Mouse (Mus musculus): Measurements from ENCODE around the gene A730046J19Rik. TPM values are rescaled to one million over a fixed set of nuclear protein-coding genes. Genes with fewer than 3 reads are reported as not detected.

The A730046J19Rik gene
- polyA plus RNA-seq (2021), result not detected

DNA sequence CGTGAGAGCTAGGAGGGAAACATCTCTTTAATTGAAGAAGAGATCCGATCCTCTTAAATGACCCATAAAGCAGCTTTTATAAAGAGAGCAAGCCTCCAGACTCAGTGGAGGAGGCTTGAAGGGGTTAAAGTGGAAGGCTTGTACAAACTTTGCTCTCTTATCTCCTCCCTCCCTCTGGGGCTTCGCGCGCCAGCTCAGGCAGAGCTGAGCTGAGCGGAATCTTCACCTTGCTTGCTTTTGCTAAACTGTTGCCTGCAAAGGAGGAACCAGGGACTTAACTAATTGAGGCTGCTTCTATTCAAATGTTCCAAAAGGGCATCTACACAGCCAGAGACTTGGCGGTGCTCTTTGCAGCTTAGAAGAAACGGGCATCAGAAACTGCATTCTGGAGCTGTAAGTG, at the start of gene A730046J19Rik:
TSS of gene A730046J19Rik (plus strand) at position 173 of the 400 bp plus-strand sequence.
- in situ Hi-C loops (cut with MboI; ENCODE audit: low pct_unique_long_range_greater_than_20kb), result no loop called here
- peaks cover 47% of the 10 kb centered on the region for H3K27me3 ChIP-seq
- TF ChIP-seq CTCF (IDR thresholded peaks at IDR 0.05), result no peak
- ChIA-PET CTCF (interaction anchor here (1.0 kb wide), 1 partner anchor 9 kb away, joined by 3 read pairs; no protein-coding TSS in a partner anchor), POLR2A (no interaction called here)
- DNase-seq (ENCODE audit: low read depth, low spot score) (no peak), ATAC-seq (no peak)

DNA sequence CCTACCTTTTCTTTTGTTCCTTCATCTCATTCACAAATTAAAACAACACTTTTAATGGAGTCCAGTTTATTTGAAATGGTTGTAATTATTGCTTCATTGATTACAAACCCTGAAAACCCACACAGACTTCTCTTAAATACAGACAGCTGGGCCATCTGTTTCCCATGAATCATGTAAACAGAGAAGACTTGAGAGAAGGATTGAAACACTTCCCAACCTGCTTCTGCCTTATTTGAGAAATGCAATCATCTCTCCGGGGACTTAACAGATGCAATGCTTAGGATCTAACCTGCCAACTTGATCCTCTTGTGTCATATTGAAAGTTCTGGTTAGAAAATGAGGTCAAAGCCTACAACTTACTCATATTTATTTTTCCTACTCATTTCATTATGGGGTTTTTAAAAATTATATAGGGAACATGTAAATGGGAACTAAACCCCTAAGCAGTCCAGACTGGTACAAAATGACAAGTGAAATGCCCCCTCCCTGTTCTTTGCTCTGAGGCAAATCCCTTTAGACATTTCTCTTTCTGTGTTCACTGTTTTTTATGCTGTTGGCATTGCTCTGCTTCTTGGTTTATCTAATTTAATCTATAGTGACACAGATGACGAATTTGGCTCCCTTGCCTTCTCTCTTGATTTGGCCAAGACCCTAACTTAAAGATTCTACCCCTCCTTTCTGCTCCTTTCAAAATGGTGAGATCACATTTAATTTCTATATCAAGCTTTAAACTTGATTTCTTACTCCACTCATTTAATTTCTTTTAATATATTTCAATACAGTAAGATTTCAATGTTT, 48.7 kb upstream of the A730046J19Rik start:
- no peak for TF ChIP-seq CTCF (IDR thresholded peaks at IDR 0.05)
- no peak for ATAC-seq
- H3K27me3 ChIP-seq, result peaks cover 23% of the 10 kb centered on the region
- DNase-seq (ENCODE audit: low read depth, low spot score), result no peak
- in situ Hi-C loops (cut with MboI; ENCODE audit: low pct_unique_long_range_greater_than_20kb), result no loop called here
- ChIA-PET POLR2A (no interaction called here), CTCF (no interaction called here)

- ATAC-seq, result no peak
- no peak for DNase-seq (ENCODE audit: low read depth, low spot score)
- H3K27me3 ChIP-seq, result peaks cover 39% of the 10 kb centered on the region
- no peak for TF ChIP-seq CTCF (IDR thresholded peaks at IDR 0.05)
- in situ Hi-C loops (cut with MboI; ENCODE audit: low pct_unique_long_range_greater_than_20kb), result no loop called here
- ChIA-PET CTCF (interaction anchor here (0.6 kb wide), 1 partner anchor 10 kb away, joined by 3 read pairs; no protein-coding TSS in a partner anchor), POLR2A (no interaction called here)
Observed at GRCm38 (mm10) chrX:144136281-144136680, 17.2 kb upstream of the A730046J19Rik start.

DNA sequence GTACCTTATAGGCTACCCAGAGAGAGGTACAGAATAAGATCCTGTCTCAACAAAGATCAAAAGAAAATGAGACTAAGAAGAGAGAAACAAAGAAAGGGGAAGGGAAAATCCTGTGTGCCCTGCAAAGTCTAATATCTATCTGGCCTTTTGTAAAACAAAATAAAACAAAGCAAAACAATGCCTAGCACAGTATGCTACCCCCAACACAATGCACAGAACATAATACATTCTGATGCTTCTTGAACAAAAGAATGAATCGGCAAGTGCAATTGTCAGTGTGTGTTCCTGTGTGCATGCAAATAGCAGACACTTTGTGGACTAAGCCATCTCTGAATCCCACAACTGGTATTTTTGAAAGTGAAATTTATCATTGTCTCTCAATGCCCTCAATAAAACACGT, 3.5 kb upstream of the A730046J19Rik start:
- no peak for TF ChIP-seq CTCF (IDR thresholded peaks at IDR 0.05)
- in situ Hi-C loops (cut with MboI; ENCODE audit: low pct_unique_long_range_greater_than_20kb), result no loop called here
- no peak for DNase-seq (ENCODE audit: low read depth, low spot score)
- ATAC-seq, result no peak
- H3K27me3 ChIP-seq, result peaks cover 48% of the 10 kb centered on the region
- CTCF ChIA-PET, result no interaction called here
- POLR2A ChIA-PET, result no interaction called here

DNA sequence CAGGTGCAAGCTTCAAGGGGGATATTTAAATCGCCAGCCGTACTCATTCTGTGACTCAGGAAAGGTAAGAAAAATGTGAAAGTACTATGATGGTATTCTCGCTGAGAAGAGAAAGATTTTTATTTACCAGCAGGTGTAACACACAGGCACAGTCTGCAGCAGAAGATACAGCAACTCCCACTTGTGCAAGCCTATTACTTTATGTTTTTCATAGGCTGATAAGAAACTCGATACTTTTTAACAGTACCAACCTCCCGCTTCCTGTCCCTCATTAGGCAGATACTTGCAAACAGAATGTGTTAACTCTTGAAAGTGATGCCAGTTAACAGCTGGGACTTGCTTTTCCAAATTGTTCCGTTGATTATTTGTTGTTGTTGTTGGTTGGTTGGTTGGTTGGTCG, 616 bp downstream of the A730046J19Rik start:
- TF ChIP-seq CTCF (IDR thresholded peaks at IDR 0.05), result no peak
- ATAC-seq (no peak), DNase-seq (ENCODE audit: low read depth, low spot score) (no peak)
- POLR2A ChIA-PET, result no interaction called here
- peaks cover 47% of the 10 kb centered on the region for H3K27me3 ChIP-seq
- in situ Hi-C loops (cut with MboI; ENCODE audit: low pct_unique_long_range_greater_than_20kb), result no loop called here
- CTCF ChIA-PET, result interaction anchor here (1.0 kb wide), 1 partner anchor 9 kb away, joined by 3 read pairs; no protein-coding TSS in a partner anchor

DNA sequence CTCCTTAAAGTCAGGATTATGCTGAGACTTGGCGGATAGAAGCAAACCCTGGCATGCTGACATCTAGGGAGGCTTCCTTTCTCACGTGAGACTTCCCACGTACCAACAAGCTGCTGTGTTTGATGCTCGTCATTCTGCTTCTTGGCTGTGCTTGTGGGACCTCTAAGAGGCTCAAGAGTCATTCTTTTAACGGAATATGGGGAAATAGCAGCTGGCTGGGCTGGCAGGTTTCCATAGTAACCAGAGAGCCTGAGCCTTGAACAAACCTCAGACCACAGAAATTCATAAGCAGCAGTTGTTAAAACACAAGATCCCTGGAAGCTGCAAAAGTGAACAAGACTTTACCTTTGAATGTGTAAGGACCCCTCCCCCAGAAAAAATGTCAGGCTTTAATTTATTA, 9.4 kb downstream of the A730046J19Rik start:
- peaks cover 47% of the 10 kb centered on the region for H3K27me3 ChIP-seq
- in situ Hi-C loops (cut with MboI; ENCODE audit: low pct_unique_long_range_greater_than_20kb), result no loop called here
- no peak for TF ChIP-seq CTCF (IDR thresholded peaks at IDR 0.05)
- ATAC-seq, result no peak
- no peak for DNase-seq (ENCODE audit: low read depth, low spot score)
- ChIA-PET CTCF (no interaction called here), POLR2A (no interaction called here)

Other genes starting within 250 kb of the A730046J19Rik start
- 0.03 TPM for gene Dcx, start 220.4 kb upstream of the A730046J19Rik start, polyA plus RNA-seq (2021)
- 9.6 TPM for gene Alg13, start 164.1 kb downstream of the A730046J19Rik start, polyA plus RNA-seq (2021)

Measured in Patski (cell line).